Mouse (Mus musculus) E14TG2a.4 (cell line): ENCODE data around the gene Uvssa.

Source experiments
- H3K27me3 ChIP-seq: 2 replicates; pipeline ENCODE4 v1.6.1; 2014; ENCODE audit warnings: low read length, control low read depth; ENCODE audit not compliant: insufficient read depth
- H3K36me3 ChIP-seq: 2 replicates; pipeline ENCODE4 v1.6.1; 2014; ENCODE audit warnings: low read length, control low read depth; ENCODE audit not compliant: insufficient read depth
- H3K4me1 ChIP-seq: replicated peaks from 2 replicates; pipeline ENCODE4 v1.6.1; 2014; ENCODE audit warnings: low read depth, low read length, control low read depth
- H3K4me3 ChIP-seq: replicated peaks from 2 replicates; pipeline ENCODE4 v1.5.1; 2014; ENCODE audit warnings: mild to moderate bottlenecking, low read length
- H3K9me3 ChIP-seq: 2 replicates; pipeline ENCODE4 v1.6.1; 2014; ENCODE audit warnings: low read length, control low read depth
- CTCF ChIP-seq: conservative IDR thresholded peaks from 2 replicates; pipeline ENCODE4 v1.5.1; 2014; ENCODE audit warnings: low read length
- NANOG ChIP-seq: IDR thresholded peaks from 2 replicates; pipeline ENCODE4 v1.6.1; 2014; ENCODE audit warnings: borderline replicate concordance, low read length, mixed read lengths
- POU5F1 ChIP-seq: IDR thresholded peaks from 2 replicates; pipeline ENCODE4 v1.6.1; 2014; ENCODE audit warnings: low read length, borderline replicate concordance

Gene Uvssa

DNA sequence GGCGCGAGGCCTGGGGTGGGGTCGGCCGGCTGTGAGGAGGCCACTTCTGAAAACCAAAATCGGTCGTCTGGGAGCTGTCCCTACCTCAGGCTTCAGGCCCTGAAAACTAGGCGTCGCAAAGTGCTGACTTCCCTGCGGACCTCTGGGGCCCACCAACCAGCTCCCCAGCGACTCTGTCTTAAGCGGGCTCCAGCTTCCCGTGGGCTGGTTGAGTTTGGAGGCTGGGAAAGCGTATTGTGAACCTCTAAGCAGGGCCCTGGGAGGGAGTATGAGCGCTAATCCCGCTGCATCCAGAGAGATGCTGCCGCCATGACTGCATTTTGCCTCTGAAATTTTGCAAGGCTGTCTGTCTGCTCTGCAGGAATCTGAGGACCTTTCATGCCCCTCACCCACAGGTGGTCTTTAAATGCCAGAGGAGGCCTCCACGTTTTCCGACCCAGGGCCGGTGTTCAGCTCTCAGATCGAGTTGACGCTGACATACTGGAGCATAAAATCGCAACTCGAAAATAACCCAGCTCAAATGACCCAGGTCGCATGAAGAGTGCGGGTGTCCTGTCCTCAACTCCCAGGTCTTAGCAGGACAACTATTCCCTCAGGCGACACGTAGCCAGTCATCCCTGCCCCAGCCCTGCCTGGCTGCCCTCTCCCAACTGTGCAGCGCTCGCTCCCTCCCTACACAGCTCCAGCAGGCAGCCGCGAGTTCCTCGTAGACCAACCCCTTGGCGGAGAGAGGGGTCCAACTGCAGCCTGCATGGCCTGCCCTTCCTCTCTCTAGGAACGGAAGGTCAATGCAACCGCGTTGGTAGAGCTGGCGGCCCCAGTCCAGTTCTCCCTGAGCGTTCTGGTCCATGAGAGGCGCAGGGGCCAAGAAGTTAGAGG, 53.9 kb downstream of the Uvssa start:
- TF ChIP-seq NANOG (no peak), CTCF (no peak), POU5F1 (no peak)
- Histone ChIP-seq H3K4me1 (peaks cover 49% of the 10 kb centered on the region), H3K27me3 (peaks cover 99% of the 10 kb centered on the region), H3K9me3 (peaks cover 8% of the 10 kb centered on the region; the same call in 1 of the 2 replicates), H3K36me3 (no peaks in the 10 kb centered on the region), H3K4me3 (peak overlapping the region; percentile 73)

DNA sequence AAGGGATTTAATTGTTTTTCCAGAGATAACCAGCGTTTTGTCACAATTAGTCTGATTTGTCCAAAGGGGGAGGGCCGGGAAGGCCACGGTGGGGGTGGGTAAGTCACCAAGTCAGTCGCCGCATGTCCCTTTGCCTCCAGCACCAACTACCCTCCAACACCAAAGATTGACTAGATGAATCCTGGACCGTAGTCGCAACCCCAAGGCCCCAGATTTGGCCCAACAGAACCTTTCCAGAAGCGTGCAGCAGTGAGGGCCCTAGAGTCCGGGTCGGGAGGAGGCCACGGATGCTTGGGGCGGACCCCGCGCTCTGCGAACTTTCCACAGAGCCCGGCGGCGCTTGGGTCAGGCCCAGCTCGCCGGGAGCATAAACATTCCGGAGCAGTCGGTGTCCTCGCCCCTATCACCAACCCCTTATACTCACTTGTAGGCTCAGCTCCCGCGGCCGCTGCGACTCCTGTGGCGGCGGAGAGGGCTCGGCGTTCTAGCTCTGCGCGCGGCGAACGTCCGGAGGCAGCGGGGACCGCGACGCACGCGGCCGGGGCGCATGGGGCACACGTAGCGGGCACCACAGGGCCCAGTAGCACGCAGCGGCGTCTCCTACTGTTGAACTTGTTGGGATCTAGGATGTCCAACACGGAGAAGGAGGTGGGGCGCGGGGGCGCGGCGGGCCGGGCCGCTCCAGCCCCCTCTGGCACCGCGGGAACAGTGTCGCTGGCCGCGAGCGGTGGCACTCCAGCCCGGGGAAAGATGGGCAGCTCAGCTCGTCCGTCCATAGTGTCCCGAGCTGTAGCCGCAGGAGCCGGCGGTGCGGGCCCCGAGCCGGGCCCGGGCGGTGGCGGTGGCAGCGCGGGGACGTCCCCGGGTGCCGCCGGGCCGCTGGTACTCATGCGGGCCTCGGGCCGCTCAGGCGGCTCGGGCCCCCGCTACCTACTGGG, 55.1 kb downstream of the Uvssa start, which contains the start of gene Nkx1-1:
Gene Nkx1-1 (minus strand): TSS at position 776 of the 938 bp plus-strand sequence.
- Histone ChIP-seq H3K9me3 (peaks cover 9% of the 10 kb centered on the region; the same call in 1 of the 2 replicates), H3K27me3 (peaks cover 99% of the 10 kb centered on the region), H3K4me1 (peaks cover 54% of the 10 kb centered on the region), H3K4me3 (peak within 1 kb of the TSS; percentile 73), H3K36me3 (no peaks in the 10 kb centered on the region)
- TF ChIP-seq CTCF = no peak
- TF ChIP-seq POU5F1 = no peak
- no peak for TF ChIP-seq NANOG

DNA sequence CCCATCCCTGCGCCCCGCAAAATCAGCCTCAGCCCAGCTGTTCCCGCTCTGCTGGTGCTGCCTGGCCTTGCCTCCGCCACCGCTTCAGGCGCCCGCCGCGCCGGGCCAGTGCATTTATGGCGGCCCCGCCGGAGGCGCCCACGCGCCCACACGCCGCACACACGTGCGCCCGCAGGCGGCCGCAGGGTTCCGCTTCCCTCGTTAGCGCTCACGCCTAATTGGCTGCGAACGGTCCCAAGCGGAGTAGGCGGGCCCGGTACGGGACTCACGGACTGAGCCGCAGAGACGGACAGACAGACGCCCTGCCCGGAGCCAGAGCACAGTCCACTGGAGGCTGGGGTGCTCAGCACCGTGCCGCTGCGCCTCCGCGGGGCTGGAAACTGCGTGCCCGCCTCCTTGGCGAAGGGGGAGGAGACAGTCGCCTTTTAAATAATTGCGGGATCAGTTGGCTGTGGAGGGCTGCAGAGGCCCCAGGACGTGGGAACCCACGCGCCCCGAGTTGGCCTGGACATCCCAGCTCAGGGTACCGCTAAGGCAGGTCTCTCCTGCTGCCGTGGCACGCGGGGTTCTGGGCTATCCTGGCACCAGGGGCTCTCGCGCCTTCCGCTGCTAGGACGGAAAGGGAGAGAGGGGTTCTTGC, 55.9 kb downstream of the Uvssa start:
- TF ChIP-seq POU5F1 (no peak), CTCF (no peak), NANOG (no peak)
- peaks cover 54% of the 10 kb centered on the region for H3K4me1 ChIP-seq
- peaks cover 99% of the 10 kb centered on the region for H3K27me3 ChIP-seq

DNA sequence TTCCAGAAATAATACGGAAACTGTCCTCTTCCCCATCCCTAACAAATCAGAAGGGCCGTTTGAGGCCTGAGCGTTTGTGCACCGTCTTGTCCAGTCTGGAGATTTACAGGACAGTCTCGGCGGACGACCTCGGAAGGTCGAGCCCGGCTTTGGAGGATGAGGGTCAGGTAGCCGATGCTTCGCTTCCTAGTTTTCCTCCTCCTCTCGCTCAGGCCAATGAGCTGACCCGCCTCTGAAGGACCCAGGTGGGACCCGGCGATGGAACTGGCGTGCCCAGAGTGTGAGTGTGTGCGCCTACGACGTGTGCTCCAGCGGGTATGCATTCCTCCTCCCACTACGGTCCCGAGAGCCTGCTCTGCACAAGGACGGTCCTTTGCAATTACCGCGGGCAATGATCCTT, 56.8 kb downstream of the Uvssa start:
- no peak for TF ChIP-seq POU5F1
- TF ChIP-seq NANOG = no peak
- no peak for TF ChIP-seq CTCF
- Histone ChIP-seq H3K36me3 (no peaks in the 10 kb centered on the region), H3K27me3 (peaks cover 98% of the 10 kb centered on the region), H3K9me3 (peaks cover 5% of the 10 kb centered on the region; the same call in 1 of the 2 replicates), H3K4me1 (peaks cover 55% of the 10 kb centered on the region), H3K4me3 (peak overlapping the region; percentile 73)

More for the DNA sequence above, 55.9 kb downstream of the Uvssa start:
- H3K36me3 ChIP-seq = no peaks in the 10 kb centered on the region
- H3K4me3 ChIP-seq = peak overlapping the region; percentile 73
- H3K9me3 ChIP-seq = peaks cover 7% of the 10 kb centered on the region; the same call in 1 of the 2 replicates

DNA sequence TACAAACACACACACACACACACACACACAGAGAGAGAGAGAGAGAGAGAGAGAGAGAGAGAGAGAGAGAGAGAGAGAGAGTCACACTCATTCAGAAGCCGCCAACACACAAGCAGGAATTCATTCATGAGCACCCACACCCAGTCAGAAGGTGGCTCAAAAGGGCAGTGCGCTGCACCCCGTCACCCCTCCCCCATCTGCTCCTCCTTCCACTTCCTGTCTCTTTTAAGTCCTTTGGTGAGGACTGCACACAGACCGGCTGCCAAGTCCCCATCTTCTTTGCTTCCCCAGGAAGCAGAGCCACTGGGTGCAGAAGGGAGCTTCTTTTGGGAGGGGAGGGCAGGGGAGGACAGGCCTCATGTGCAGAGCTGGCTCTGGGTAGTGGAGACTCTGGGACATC, 57.6 kb downstream of the Uvssa start:
- TF ChIP-seq POU5F1 (no peak), NANOG (no peak), CTCF (no peak)
- H3K4me3 ChIP-seq = no peak overlapping the region; the same call in 1 of the 2 replicates
- peaks cover 99% of the 10 kb centered on the region for H3K27me3 ChIP-seq
- no peaks in the 10 kb centered on the region for H3K36me3 ChIP-seq
- peaks cover 9% of the 10 kb centered on the region for H3K9me3 ChIP-seq
- H3K4me1 ChIP-seq = peaks cover 50% of the 10 kb centered on the region

DNA sequence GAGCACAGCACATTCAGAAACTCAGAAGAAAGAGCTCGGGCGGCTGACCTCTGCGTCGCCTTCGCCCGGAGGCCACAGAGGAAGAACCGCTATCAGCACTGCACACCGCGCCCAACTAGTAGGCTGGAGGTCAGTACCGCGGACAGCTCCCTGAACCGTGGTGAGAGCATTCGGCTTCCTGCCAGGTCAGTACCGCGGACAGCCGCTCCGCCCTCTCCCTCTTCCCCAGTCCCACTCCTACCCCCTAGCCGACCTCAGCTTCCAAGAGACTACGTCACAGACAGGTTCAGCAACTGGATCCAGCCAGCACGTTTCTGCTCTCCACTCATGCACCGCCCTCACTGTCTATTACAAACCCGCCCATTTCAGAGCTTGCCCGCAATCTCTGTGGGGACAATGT, 59.9 kb downstream of the Uvssa start:
- no peak overlapping the region for H3K4me3 ChIP-seq
- TF ChIP-seq POU5F1 (no peak), CTCF (no peak), NANOG (no peak)
- H3K36me3 ChIP-seq = no peaks in the 10 kb centered on the region
- H3K4me1 ChIP-seq = peaks cover 31% of the 10 kb centered on the region
- peaks cover 32% of the 10 kb centered on the region for H3K9me3 ChIP-seq
- peaks cover 99% of the 10 kb centered on the region for H3K27me3 ChIP-seq

DNA sequence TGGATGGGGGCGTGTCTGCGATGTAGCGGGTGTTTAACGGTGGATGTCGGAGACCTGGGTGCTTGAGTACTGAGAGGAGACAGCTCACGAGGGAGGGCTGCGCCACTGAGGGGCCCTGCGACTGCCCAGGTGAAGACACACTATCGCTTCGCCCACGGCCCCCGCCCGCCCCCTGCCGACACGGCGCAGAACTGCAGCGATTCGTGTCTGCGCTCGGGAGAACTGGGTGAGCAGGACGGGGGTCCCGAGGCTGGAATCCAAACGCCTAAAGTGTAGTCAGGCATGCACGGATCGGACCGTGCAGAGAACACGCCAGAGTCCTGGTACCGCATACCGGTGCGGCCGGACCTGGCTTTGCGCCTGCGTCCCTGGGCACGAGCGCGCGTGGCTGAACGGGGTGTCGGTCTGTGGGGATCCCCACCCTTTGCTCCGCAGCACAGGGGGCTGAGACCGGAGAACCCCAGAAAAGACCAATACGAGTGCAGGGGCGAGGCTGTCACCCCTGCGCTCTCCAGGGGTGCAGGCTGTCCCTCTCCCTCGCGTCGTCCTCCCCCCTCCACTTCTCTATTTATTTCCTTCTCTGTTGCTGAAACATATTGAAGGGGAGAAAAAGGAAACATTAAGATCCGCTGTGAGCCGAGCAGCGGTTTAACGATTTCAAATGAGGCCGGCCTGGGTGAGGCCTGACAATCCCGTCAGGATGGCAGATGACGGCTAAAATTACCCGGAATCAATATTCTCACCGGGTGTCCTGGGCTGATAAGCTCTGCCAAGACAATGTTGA, 64.8 kb downstream of the Uvssa start:
- TF ChIP-seq CTCF (no peak), POU5F1 (no peak), NANOG (no peak)
- Histone ChIP-seq H3K36me3 (no peaks in the 10 kb centered on the region), H3K9me3 (peaks cover 33% of the 10 kb centered on the region), H3K27me3 (peaks cover 93% of the 10 kb centered on the region), H3K4me1 (0 out of 2 replicates have a peak, but pooled peaks cover 5% of the 10 kb centered on the region), H3K4me3 (peak overlapping the region; percentile 41)
